Mouse (Mus musculus): Measurements from ENCODE around the gene Gm21865. TPM values are rescaled to one million over a fixed set of nuclear protein-coding genes. Genes with fewer than 3 reads are reported as not detected.
"Not testable (repeated sequence)": the region's sequence is repeated elsewhere in the genome, so short reads cannot be mapped to it uniquely, and the experiment has no call there.

Gene Gm21865
- not detected in 2 replicates for polyA plus RNA-seq (2015; fragmentation: Nextera tagmentation; extraction: Ambion mirVana)

DNA sequence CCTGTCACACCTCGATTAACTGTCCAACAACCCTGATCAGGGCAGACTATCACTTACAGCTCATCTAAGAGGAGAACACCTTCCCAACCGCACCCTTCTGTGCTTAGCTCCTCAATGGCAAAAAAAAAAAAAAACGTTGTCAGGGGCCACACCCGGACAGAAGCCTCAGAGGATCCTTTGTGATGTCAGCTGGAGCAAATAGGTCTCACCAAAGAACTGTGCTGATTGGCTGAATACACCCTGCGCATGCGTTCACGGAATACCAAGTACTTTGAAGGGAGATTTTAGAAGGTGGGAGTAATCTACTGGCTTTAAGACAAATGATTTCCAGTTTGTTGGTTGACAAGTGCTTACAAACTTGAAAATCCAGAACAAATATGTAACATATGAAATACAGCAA, at the start of gene Gm21865:
Gene Gm21865 (minus strand): TSS at position 101 of the 400 bp plus-strand sequence.
- not testable (repeated sequence) for H3K27ac ChIP-seq (ENCODE audit: low read length); H3K4me3 ChIP-seq (ENCODE audit: low read depth, low read length); H3K4me1 ChIP-seq (ENCODE audit: insufficient read depth, low read depth, low read length); H3K36me3 ChIP-seq (ENCODE audit: insufficient read depth, low read length); ATAC-seq; H3K9ac ChIP-seq (replicated peaks; ENCODE audit: low read depth); H3K4me2 ChIP-seq (replicated peaks; ENCODE audit: low read depth, low read length); DNase-seq (ENCODE audit: low spot score); H3K27me3 ChIP-seq (replicated peaks; ENCODE audit: insufficient read depth, low read length); H3K9me3 ChIP-seq (ENCODE audit: low read length)
- no CpG with 5 or more reads among the region's 7 CpGs for WGBS

Other genes with a start within 250 kb of the Gm21865 start
- gene Gm21882, start 64.6 kb upstream of the Gm21865 start, polyA plus RNA-seq (2015; fragmentation: Nextera tagmentation; extraction: Ambion mirVana) = not detected in 2 replicates